Mouse (Mus musculus): Measurements from ENCODE around the gene Tubg2. TPM values are rescaled to one million over a fixed set of nuclear protein-coding genes. Genes with fewer than 3 reads are reported as not detected.
A peak's percentile ranks its signal among the peaks of the same experiment; 100 is the strongest.

Gene Tubg2
- 1.3 and 1.8 TPM in 2 replicates for polyA plus RNA-seq (2014; fragmentation: Nextera tagmentation; extraction: Ambion mirVana)

- no peak for ATAC-seq (replicated peaks; ENCODE audit: low FRiP score)
- Histone ChIP-seq H3K4me2 (peak within 1 kb of the TSS; percentile 65), H3K27ac (ENCODE audit: low read depth, low read length) (no peak within 1 kb of the TSS), H3K27me3 (replicated peaks; ENCODE audit: control insufficient read depth, insufficient read depth, low read length) (peaks cover 41% of the 10 kb centered on the region), H3K9ac (ENCODE audit: low read depth, low read length) (peak within 1 kb of the TSS; percentile 38), H3K4me1 (replicated peaks; ENCODE audit: control insufficient read depth, insufficient read depth, low read length) (no peaks in the 10 kb centered on the region), H3K4me3 (ENCODE audit: low read depth, low read length) (peak within 1 kb of the TSS; percentile 33), H3K36me3 (ENCODE audit: control insufficient read depth, insufficient read depth, low read length) (no peaks in the 10 kb centered on the region), H3K9me3 (ENCODE audit: control insufficient read depth, low read length) (no peaks in the 10 kb centered on the region)
- WGBS, result 6% methylated on average over 36 of the region's 36 CpGs
- peak; percentile 47 for DNase-seq (ENCODE audit: low spot score)
These were observed at the start of gene Tubg2 for GRCm38 (mm10) chr11:101155728-101156371. Tubg2 (plus strand) TSS chr11:101155907.

DNA sequence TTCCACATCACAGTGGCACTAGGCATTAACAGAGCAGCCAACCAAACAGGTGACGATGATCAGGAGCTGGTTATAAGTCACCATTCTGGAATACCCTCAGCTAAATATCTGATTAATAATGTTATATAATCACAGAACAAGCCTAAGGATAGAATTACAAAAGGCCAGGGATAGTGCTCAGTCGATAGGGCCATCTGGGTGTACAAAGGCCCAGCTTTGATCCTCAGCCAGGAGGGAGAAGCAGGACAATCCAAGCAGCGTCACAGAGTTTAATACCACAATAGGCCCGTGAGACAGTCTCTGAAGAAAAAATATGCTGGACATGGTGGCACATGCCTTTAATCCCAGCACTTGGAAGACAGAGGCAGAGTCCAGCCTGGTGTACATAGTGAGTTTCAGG, 46.4 kb upstream of the Tubg2 start:
- Histone ChIP-seq H3K4me1 (replicated peaks; ENCODE audit: control insufficient read depth, insufficient read depth, low read length) (no peaks in the 10 kb centered on the region), H3K27ac (ENCODE audit: low read depth, low read length) (no peak overlapping the region), H3K36me3 (ENCODE audit: control insufficient read depth, insufficient read depth, low read length) (peaks cover 8% of the 10 kb centered on the region; the same call in 1 of the 2 replicates), H3K4me3 (ENCODE audit: low read depth, low read length) (no peak overlapping the region), H3K9me3 (ENCODE audit: control insufficient read depth, low read length) (no peaks in the 10 kb centered on the region), H3K9ac (ENCODE audit: low read depth, low read length) (no peak overlapping the region), H3K4me2 (no peak overlapping the region), H3K27me3 (replicated peaks; ENCODE audit: control insufficient read depth, insufficient read depth, low read length) (no peaks in the 10 kb centered on the region)
- DNase-seq (ENCODE audit: low spot score) (no peak), ATAC-seq (replicated peaks; ENCODE audit: low FRiP score) (no peak)
- 89% methylated on average over 4 of the region's 4 CpGs for WGBS

DNA sequence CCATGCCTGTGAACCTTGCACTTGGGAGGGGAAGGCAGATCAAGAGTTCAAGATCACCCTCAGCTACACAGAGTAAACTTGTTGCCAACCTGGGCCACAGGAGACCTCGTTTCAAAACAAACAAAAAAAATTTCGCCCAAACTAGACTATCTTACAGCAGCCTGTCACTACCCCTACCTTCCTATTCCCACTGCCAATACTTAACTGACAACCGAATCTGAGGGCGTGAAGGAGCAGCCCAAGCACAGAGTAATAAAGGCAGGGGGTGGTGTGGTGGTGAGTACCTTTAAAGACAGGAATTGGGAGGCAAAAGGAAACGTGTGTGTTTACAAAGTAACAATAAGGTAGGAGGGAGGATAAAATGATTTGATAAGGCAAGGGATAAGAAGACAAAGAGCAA, 45.0 kb upstream of the Tubg2 start:
- Histone ChIP-seq H3K27ac (ENCODE audit: low read depth, low read length) (no peak overlapping the region), H3K36me3 (ENCODE audit: control insufficient read depth, insufficient read depth, low read length) (peaks cover 4% of the 10 kb centered on the region; the same call in 1 of the 2 replicates), H3K4me2 (no peak overlapping the region), H3K9me3 (ENCODE audit: control insufficient read depth, low read length) (no peaks in the 10 kb centered on the region), H3K4me3 (ENCODE audit: low read depth, low read length) (no peak overlapping the region), H3K27me3 (replicated peaks; ENCODE audit: control insufficient read depth, insufficient read depth, low read length) (no peaks in the 10 kb centered on the region), H3K4me1 (replicated peaks; ENCODE audit: control insufficient read depth, insufficient read depth, low read length) (no peaks in the 10 kb centered on the region), H3K9ac (ENCODE audit: low read depth, low read length) (no peak overlapping the region)
- no peak for DNase-seq (ENCODE audit: low spot score)
- no peak for ATAC-seq (replicated peaks; ENCODE audit: low FRiP score)
- 57% methylated on average over 5 of the region's 5 CpGs for WGBS

- ATAC-seq (replicated peaks; ENCODE audit: low FRiP score), result no peak
- peaks cover 4% of the 10 kb centered on the region; the same call in 1 of the 2 replicates for H3K36me3 ChIP-seq (ENCODE audit: control insufficient read depth, insufficient read depth, low read length)
These were observed 44.5 kb upstream of the Tubg2 start for GRCm38 (mm10) chr11:101111178-101111577.

DNA sequence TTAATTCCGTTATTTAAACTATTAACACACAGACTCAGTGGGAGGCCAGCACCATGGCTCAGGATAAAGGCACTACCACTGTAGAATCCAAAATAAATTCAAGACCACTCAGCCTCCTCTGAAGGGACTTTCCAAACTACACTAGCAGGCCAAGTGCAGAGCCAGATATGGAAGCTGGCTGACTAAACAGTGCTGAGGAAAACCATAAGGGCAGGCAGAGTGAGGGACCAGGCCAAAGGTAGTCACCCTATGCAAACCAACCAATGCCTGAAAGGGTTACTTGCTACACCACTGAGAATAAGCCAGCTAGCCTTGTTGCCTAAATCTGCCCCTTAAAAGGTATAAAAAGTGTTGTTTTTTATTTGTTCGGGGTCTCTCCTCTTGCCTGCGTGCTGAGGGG, 43.5 kb upstream of the Tubg2 start:
- H3K9ac ChIP-seq (ENCODE audit: low read depth, low read length), result no peak overlapping the region
- no peak for ATAC-seq (replicated peaks; ENCODE audit: low FRiP score)
- no peak overlapping the region for H3K4me3 ChIP-seq (ENCODE audit: low read depth, low read length)
- peaks cover 4% of the 10 kb centered on the region; the same call in 1 of the 2 replicates for H3K36me3 ChIP-seq (ENCODE audit: control insufficient read depth, insufficient read depth, low read length)
- no peaks in the 10 kb centered on the region for H3K9me3 ChIP-seq (ENCODE audit: control insufficient read depth, low read length)
- no peak overlapping the region for H3K27ac ChIP-seq (ENCODE audit: low read depth, low read length)
- no peak overlapping the region for H3K4me2 ChIP-seq
- 92% methylated on average over 3 of the region's 3 CpGs for WGBS
- no peak for DNase-seq (ENCODE audit: low spot score)
- H3K27me3 ChIP-seq (replicated peaks; ENCODE audit: control insufficient read depth, insufficient read depth, low read length), result no peaks in the 10 kb centered on the region
- peaks cover 2% of the 10 kb centered on the region; the same call in 1 of the 2 replicates for H3K4me1 ChIP-seq (replicated peaks; ENCODE audit: control insufficient read depth, insufficient read depth, low read length)

More at GRCm38 (mm10) chr11:101111178-101111577, 44.5 kb upstream of the Tubg2 start:
- Histone ChIP-seq H3K27ac (ENCODE audit: low read depth, low read length) (no peak overlapping the region), H3K4me2 (no peak overlapping the region), H3K4me3 (ENCODE audit: low read depth, low read length) (no peak overlapping the region), H3K9ac (ENCODE audit: low read depth, low read length) (no peak overlapping the region), H3K9me3 (ENCODE audit: control insufficient read depth, low read length) (no peaks in the 10 kb centered on the region), H3K27me3 (replicated peaks; ENCODE audit: control insufficient read depth, insufficient read depth, low read length) (no peaks in the 10 kb centered on the region), H3K4me1 (replicated peaks; ENCODE audit: control insufficient read depth, insufficient read depth, low read length) (no peaks in the 10 kb centered on the region)
- WGBS, result 90% methylated on average over 4 of the region's 4 CpGs
- DNase-seq (ENCODE audit: low spot score), result no peak

DNA sequence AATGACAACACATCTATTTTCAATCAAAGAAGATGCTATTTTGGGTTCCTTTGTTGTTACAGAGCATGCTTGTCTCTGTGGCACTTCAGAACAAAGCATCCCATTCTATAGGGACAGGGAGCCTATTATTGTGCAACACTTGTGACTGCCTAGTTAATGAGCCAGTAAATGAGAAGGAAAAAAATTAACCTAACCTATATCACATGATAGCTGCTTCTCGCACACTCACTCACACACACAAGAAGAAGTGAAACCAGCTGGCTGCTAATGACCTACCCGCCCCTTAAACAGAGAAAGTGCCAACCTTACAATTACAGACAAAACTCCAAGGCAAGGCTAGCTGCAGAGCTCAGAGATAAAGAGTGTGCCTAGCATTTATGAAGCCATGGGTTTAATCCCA, 40.1 kb upstream of the Tubg2 start:
- ATAC-seq (replicated peaks; ENCODE audit: low FRiP score), result no peak
- 88% methylated on average over 2 of the region's 2 CpGs for WGBS
- H3K9ac ChIP-seq (ENCODE audit: low read depth, low read length), result no peak overlapping the region

DNA sequence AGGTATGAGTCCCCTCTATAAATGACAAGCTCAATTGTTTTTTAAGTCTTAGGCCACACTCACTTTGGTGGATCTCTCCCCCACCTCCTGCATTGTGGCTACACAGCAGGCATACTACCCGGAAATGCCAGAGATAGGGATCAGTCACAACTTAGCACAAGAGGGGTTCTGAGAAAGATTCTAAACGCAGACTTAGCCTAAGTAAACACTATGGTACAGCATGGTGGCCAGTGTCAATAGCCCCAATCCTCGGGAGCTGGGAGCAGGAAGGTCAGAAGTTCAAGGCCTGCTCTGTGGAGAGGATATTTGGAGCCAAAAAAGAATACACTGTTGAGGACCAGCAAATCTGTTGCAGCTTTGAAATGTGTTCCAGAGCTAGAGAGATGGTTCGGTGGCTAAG, 37.6 kb upstream of the Tubg2 start:
- Histone ChIP-seq H3K36me3 (ENCODE audit: control insufficient read depth, insufficient read depth, low read length) (no peaks in the 10 kb centered on the region), H3K4me2 (peak overlapping the region; percentile 83), H3K27me3 (replicated peaks; ENCODE audit: control insufficient read depth, insufficient read depth, low read length) (no peaks in the 10 kb centered on the region), H3K4me1 (replicated peaks; ENCODE audit: control insufficient read depth, insufficient read depth, low read length) (peaks cover 18% of the 10 kb centered on the region), H3K4me3 (ENCODE audit: low read depth, low read length) (peak overlapping the region; percentile 98), H3K27ac (ENCODE audit: low read depth, low read length) (no peak overlapping the region), H3K9ac (ENCODE audit: low read depth, low read length) (peak overlapping the region; percentile 90; the same call in 1 of the 2 replicates), H3K9me3 (ENCODE audit: control insufficient read depth, low read length) (no peaks in the 10 kb centered on the region)
- DNase-seq (ENCODE audit: low spot score) (no peak), ATAC-seq (replicated peaks; ENCODE audit: low FRiP score) (no peak)
- 21% methylated on average over 4 of the region's 4 CpGs for WGBS

More for the DNA sequence above, 40.1 kb upstream of the Tubg2 start:
- Histone ChIP-seq H3K36me3 (ENCODE audit: control insufficient read depth, insufficient read depth, low read length) (peaks cover 4% of the 10 kb centered on the region; the same call in 1 of the 2 replicates), H3K4me2 (no peak overlapping the region), H3K9me3 (ENCODE audit: control insufficient read depth, low read length) (no peaks in the 10 kb centered on the region), H3K27ac (ENCODE audit: low read depth, low read length) (no peak overlapping the region), H3K27me3 (replicated peaks; ENCODE audit: control insufficient read depth, insufficient read depth, low read length) (no peaks in the 10 kb centered on the region), H3K4me3 (ENCODE audit: low read depth, low read length) (no peak overlapping the region), H3K4me1 (replicated peaks; ENCODE audit: control insufficient read depth, insufficient read depth, low read length) (peaks cover 12% of the 10 kb centered on the region)
- no peak for DNase-seq (ENCODE audit: low spot score)

GRCm38 (mm10) chr11:101119131-101119760, 36.5 kb upstream of the Tubg2 start:
- H3K4me1 ChIP-seq (replicated peaks; ENCODE audit: control insufficient read depth, insufficient read depth, low read length), result peaks cover 18% of the 10 kb centered on the region
- H3K9ac ChIP-seq (ENCODE audit: low read depth, low read length), result peak overlapping the region; percentile 90
- H3K4me2 ChIP-seq, result peak overlapping the region; percentile 83
- H3K36me3 ChIP-seq (ENCODE audit: control insufficient read depth, insufficient read depth, low read length), result 0 out of 2 replicates have a peak, but pooled peaks cover 3% of the 10 kb centered on the region
- peak; percentile 72 for ATAC-seq (replicated peaks; ENCODE audit: low FRiP score)
- peak overlapping the region; percentile 80 for H3K27ac ChIP-seq (ENCODE audit: low read depth, low read length)
- under 1% methylated on average over 39 of the region's 39 CpGs for WGBS
- DNase-seq (ENCODE audit: low spot score), result peak; percentile 51
- H3K9me3 ChIP-seq (ENCODE audit: control insufficient read depth, low read length), result no peaks in the 10 kb centered on the region
- no peaks in the 10 kb centered on the region for H3K27me3 ChIP-seq (replicated peaks; ENCODE audit: control insufficient read depth, insufficient read depth, low read length)
- H3K4me3 ChIP-seq (ENCODE audit: low read depth, low read length), result peak overlapping the region; percentile 98

All from liver, embryonic 11.5 days (tissue).